Mouse (Mus musculus) ES-Bruce4 (cell line): Measurements from ENCODE around the gene Ubc. TPM values are rescaled to one million over a fixed set of nuclear protein-coding genes. Genes with fewer than 3 reads are reported as not detected.
"Not testable (repeated sequence)": the region's sequence is repeated elsewhere in the genome, so short reads cannot be mapped to it uniquely, and the experiment has no call there.

Experiments
- H3K27ac ChIP-seq: 2 replicates; pipeline ENCODE4 v1.5.1; 2012; ENCODE audit warnings: low read length, inconsistent platforms; ENCODE audit not compliant: insufficient read depth
- H3K27me3 ChIP-seq: 2 replicates; pipeline ENCODE4 v1.6.1; 2012; ENCODE audit warnings: mild to moderate bottlenecking, low read length, inconsistent platforms; ENCODE audit not compliant: control insufficient read depth, poor library complexity, insufficient read depth, severe bottlenecking
- H3K36me3 ChIP-seq: 2 replicates; pipeline ENCODE4 v1.6.1; 2012; ENCODE audit warnings: inconsistent platforms, mild to moderate bottlenecking, low read length, moderate library complexity; ENCODE audit not compliant: control insufficient read depth, poor library complexity, insufficient read depth, severe bottlenecking
- H3K4me1 ChIP-seq: one replicate; pipeline ENCODE4 v1.8.1; 2011; ENCODE audit warnings: low read length; ENCODE audit not compliant: control insufficient read depth, insufficient read depth
- H3K4me3 ChIP-seq: 2 replicates; pipeline ENCODE4 v1.5.1; 2011; ENCODE audit warnings: low read depth, mild to moderate bottlenecking, low read length
- H3K9ac ChIP-seq: 2 replicates; pipeline ENCODE4 v1.6.1; 2012; ENCODE audit warnings: low read depth, mild to moderate bottlenecking, inconsistent platforms; ENCODE audit not compliant: poor library complexity, severe bottlenecking
- H3K9me3 ChIP-seq: replicated peaks from 2 replicates; pipeline ENCODE4 v1.6.1; 2012; ENCODE audit warnings: mild to moderate bottlenecking, low read length, inconsistent platforms; ENCODE audit not compliant: control insufficient read depth, poor library complexity, insufficient read depth, severe bottlenecking
- CTCF ChIP-seq: IDR thresholded peaks from one replicate; pipeline ENCODE4 v1.8.1; 2011; ENCODE audit warnings: low read depth, low read length
- EP300 ChIP-seq: IDR thresholded peaks from 2 replicates; pipeline ENCODE4 v1.6.1; 2011; ENCODE audit warnings: low read depth, low read length; ENCODE audit not compliant: insufficient read depth
- POLR2A ChIP-seq: IDR thresholded peaks from one replicate; pipeline ENCODE4 v1.8.1; 2011; ENCODE audit warnings: low read length; ENCODE audit not compliant: insufficient read depth
- polyA plus RNA-seq: library from polyadenylated mRNA; stranded (reverse); fragments of >200 nt; gene quantifications from 2 replicates; pipeline ENCODE4 v1.2.4, GENCODE M21; 2011; ENCODE audit warnings: low read depth; ENCODE audit not compliant: missing spikeins, insufficient read depth, insufficient read length

Ubc gene
- polyA plus RNA-seq, 1 experiment, result 334 TPM

- no peaks in the 10 kb centered on the region for H3K9me3 ChIP-seq
- peak overlapping the region; percentile 66 for H3K27ac ChIP-seq
- no peaks in the 10 kb centered on the region for H3K27me3 ChIP-seq
- no peaks in the 10 kb centered on the region for H3K36me3 ChIP-seq
- H3K4me1 ChIP-seq, result no peaks in the 10 kb centered on the region
- peak overlapping the region; percentile 56 for H3K9ac ChIP-seq
- peak overlapping the region; percentile 47 for H3K4me3 ChIP-seq
- TF ChIP-seq EP300, result no peak
- TF ChIP-seq CTCF, result no peak
- no peak for TF ChIP-seq POLR2A
Observed at GRCm38 (mm10) chr5:125402476-125402875, 12.5 kb upstream of the Ubc start.

GRCm38 (mm10) chr5:125400903-125401302 is 10.9 kb upstream of the Ubc start:
- Histone ChIP-seq H3K4me3 (no peak overlapping the region), H3K36me3 (no peaks in the 10 kb centered on the region), H3K27ac (peak overlapping the region; percentile 45; the same call in 1 of the 2 replicates), H3K9ac (no peak overlapping the region), H3K4me1 (no peaks in the 10 kb centered on the region), H3K27me3 (no peaks in the 10 kb centered on the region), H3K9me3 (no peaks in the 10 kb centered on the region)
- TF ChIP-seq POLR2A (no peak), EP300 (0 out of 2 replicates have a peak, but pooled peaks have one; percentile 44)

GRCm38 (mm10) chr5:125395008-125395407 is 5.0 kb upstream of the Ubc start:
- Histone ChIP-seq H3K4me1 (no peaks in the 10 kb centered on the region), H3K27me3 (no peaks in the 10 kb centered on the region), H3K9me3 (no peaks in the 10 kb centered on the region), H3K27ac (peak overlapping the region; percentile 95; the same call in 1 of the 2 replicates), H3K4me3 (no peak overlapping the region), H3K9ac (peak overlapping the region; percentile 68), H3K36me3 (no peaks in the 10 kb centered on the region)
- TF ChIP-seq CTCF (no peak), EP300 (no peak), POLR2A (no peak)

- TF ChIP-seq EP300 (0 out of 2 replicates have a peak, but pooled peaks have one; percentile 3), CTCF (no peak)
- Histone ChIP-seq H3K9ac (peak overlapping the region; percentile 68), H3K36me3 (peaks cover under 1% of the 10 kb centered on the region; the same call in 1 of the 2 replicates), H3K4me1 (no peaks in the 10 kb centered on the region), H3K27ac (peak overlapping the region; percentile 95), H3K9me3 (no peaks in the 10 kb centered on the region), H3K4me3 (peak overlapping the region; percentile 47), H3K27me3 (no peaks in the 10 kb centered on the region)
Observed at GRCm38 (mm10) chr5:125393622-125394603, 3.9 kb upstream of the Ubc start.

GRCm38 (mm10) chr5:125392977-125393621 is 3.1 kb upstream of the Ubc start:
- peak overlapping the region; percentile 45 for H3K4me3 ChIP-seq

GRCm38 (mm10) chr5:125392618-125392976 is 2.6 kb upstream of the Ubc start:
- peak overlapping the region; percentile 56 for H3K9ac ChIP-seq
- H3K9me3 ChIP-seq, result no peaks in the 10 kb centered on the region
- TF ChIP-seq EP300, result no peak
- no peak for TF ChIP-seq POLR2A
- TF ChIP-seq CTCF, result no peak
- H3K4me3 ChIP-seq, result peak overlapping the region; percentile 27
- H3K36me3 ChIP-seq, result peaks cover 10% of the 10 kb centered on the region
- H3K27ac ChIP-seq, result peak overlapping the region; percentile 80
- no peaks in the 10 kb centered on the region for H3K27me3 ChIP-seq
- no peaks in the 10 kb centered on the region for H3K4me1 ChIP-seq

More at GRCm38 (mm10) chr5:125392977-125393621, 3.1 kb upstream of the Ubc start:
- Histone ChIP-seq H3K27me3 (no peaks in the 10 kb centered on the region), H3K27ac (peak overlapping the region; percentile 95), H3K4me1 (no peaks in the 10 kb centered on the region), H3K9ac (peak overlapping the region; percentile 68), H3K36me3 (peaks cover 9% of the 10 kb centered on the region), H3K9me3 (no peaks in the 10 kb centered on the region)
- TF ChIP-seq CTCF (no peak), POLR2A (peak; percentile 69), EP300 (peak; percentile 91)

GRCm38 (mm10) chr5:125392176-125392575 is 2.2 kb upstream of the Ubc start:
- H3K27me3 ChIP-seq, H3K4me3 ChIP-seq, H3K9me3 ChIP-seq, H3K4me1 ChIP-seq: not testable (repeated sequence)
- Histone ChIP-seq H3K27ac (peak overlapping the region; percentile 30), H3K36me3 (peaks cover 10% of the 10 kb centered on the region), H3K9ac (peak overlapping the region; percentile 56)
